Mouse (Mus musculus) liver, embryonic 16.5 days (tissue): ENCODE measurements around the gene Zfp598. TPM values are rescaled to one million over a fixed set of nuclear protein-coding genes. Genes with fewer than 3 reads are reported as not detected.

Experiments used
- ATAC-seq: fragments of 200-750 bp; cut with Nextera tagmentation; 2 replicates; pipeline ENCODE4 v1.8.0; 2017; ENCODE audit warnings: low read depth, mild to moderate bottlenecking, moderate number of reproducible peaks, moderate library complexity
- H3K27ac ChIP-seq: fragments of 300-500 bp; sonication (generic); 2 replicates; pipeline ENCODE4 v1.5.1; 2014; ENCODE audit warnings: mild to moderate bottlenecking, low read length
- H3K27me3 ChIP-seq: fragments of 300-500 bp; sonication (generic); 2 replicates; pipeline ENCODE4 v1.6.1; 2014; ENCODE audit warnings: low read depth, low read length, mixed read lengths; ENCODE audit not compliant: control insufficient read depth, insufficient read depth
- H3K36me3 ChIP-seq: fragments of 300-500 bp; sonication (generic); 2 replicates; pipeline ENCODE4 v1.6.1; 2014; ENCODE audit warnings: mild to moderate bottlenecking; ENCODE audit not compliant: control insufficient read depth, insufficient read depth
- H3K4me1 ChIP-seq: fragments of 300-500 bp; sonication (generic); 2 replicates; pipeline ENCODE4 v1.6.1; 2014; ENCODE audit warnings: low read depth, low read length, mixed read lengths; ENCODE audit not compliant: control insufficient read depth
- H3K4me2 ChIP-seq: fragments of 300-500 bp; sonication (generic); 2 replicates; pipeline ENCODE4 v1.6.1; 2014; ENCODE audit warnings: low read depth, low read length, mixed read lengths
- H3K4me3 ChIP-seq: fragments of 300-500 bp; sonication (generic); 2 replicates; pipeline ENCODE4 v1.5.1; 2014; ENCODE audit warnings: low read depth, mild to moderate bottlenecking, low read length
- H3K9ac ChIP-seq: fragments of 300-500 bp; sonication (generic); 2 replicates; pipeline ENCODE4 v1.6.1; 2014; ENCODE audit warnings: low read depth, low read length
- H3K9me3 ChIP-seq: fragments of 300-500 bp; sonication (generic); replicated peaks from 2 replicates; pipeline ENCODE4 v1.6.1; 2016; ENCODE audit warnings: low read length; ENCODE audit not compliant: control insufficient read depth
- WGBS: fragments of 180-500 bp; shearing (Covaris S2); extraction: QIAGEN DNeasy Blood & Tissue Kit; methylation state at CpG from one replicate; pipeline ENCODE4 v1.1.7; 2014; ENCODE audit not compliant: insufficient replicate concordance; 5-methylcytosine and 5-hydroxymethylcytosine counted together
- polyA plus RNA-seq: library from polyadenylated mRNA; unstranded; fragments of >200 nt; fragmentation: Nextera tagmentation; extraction: Ambion mirVana; gene quantifications from 2 replicates; pipeline ENCODE4 v1.2.1, GENCODE M21; 2015

Gene Zfp598
- polyA plus RNA-seq, 1 experiment from 2014 or later: 8.7 TPM

DNA sequence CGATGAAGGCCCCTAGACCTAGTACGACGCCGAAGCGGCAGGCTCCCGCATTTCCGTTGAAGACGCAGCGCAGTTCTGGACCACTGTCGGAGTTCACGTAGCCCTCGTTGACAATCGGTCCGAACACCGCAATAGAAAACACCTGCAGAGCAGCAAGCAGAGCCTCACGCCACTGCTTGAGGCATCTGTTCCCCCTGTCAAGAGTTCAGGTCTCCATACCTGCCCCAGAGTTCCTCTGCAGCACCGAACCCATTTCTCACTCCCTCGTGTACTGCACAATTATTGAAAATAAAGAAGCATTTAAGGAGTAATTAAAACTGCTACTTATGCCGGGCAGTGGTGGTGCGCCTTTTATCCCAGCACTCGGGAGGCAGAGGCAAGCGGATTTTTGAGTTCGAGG is 18.1 kb downstream of the Zfp598 start:
- Histone ChIP-seq H3K36me3 (no peaks in the 10 kb centered on the region; the same call in 1 of the 2 replicates), H3K4me1 (peaks cover 19% of the 10 kb centered on the region), H3K4me2 (peak overlapping the region; percentile 78), H3K9ac (no peak overlapping the region; the same call in 1 of the 2 replicates), H3K27ac (no peak overlapping the region), H3K4me3 (peak overlapping the region; percentile 59), H3K27me3 (peaks cover 49% of the 10 kb centered on the region), H3K9me3 (no peaks in the 10 kb centered on the region)
- ATAC-seq: no peak
- WGBS: 16% methylated on average over 23 of the region's 23 CpGs

DNA sequence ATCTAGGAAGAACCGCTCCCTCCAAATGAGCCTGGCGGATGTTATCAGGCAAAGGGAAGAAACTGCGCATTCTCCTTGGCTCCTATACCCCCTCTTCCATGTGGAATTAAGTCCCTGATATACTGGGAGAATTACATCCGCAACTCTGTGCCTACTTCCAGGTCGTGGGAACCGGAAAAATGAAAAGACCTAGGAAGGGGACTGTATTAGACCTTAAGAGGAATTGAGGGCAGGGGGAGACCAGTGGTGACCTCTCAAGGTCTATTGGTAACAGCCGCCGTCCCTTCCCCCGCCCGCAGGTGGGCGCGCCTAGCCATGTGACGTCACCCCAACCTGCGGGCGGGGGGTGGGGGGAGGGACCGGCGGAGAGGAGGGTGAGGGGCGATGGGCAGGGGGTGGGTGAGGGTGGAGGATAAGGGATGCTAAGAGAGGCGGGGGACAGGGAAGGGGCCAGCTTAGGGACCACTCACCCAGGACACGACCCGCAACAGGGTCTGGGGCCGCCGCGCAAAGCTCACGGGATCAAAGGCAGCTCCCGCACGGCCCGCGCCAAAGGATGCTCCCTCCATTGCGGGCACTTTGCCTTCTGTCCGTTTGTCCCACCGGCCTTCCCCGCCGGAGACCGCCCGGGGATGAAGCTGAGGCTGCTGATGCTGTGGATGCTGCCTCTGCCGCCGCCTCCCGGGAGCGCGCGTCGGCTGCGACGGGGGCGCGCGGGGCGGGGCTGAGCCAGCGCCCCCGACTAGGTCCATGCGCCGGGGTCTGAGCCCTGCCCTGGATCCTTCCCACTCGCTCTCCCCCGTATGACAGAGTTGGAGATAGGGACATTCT is 20.0 kb downstream of the Zfp598 start, which contains the start of gene Syngr3:
Gene Syngr3 (minus strand): TSS at position 705 of the 831 bp plus-strand sequence.
- H3K4me3 ChIP-seq: peak within 1 kb of the TSS; percentile 26
- no peak within 1 kb of the TSS for H3K27ac ChIP-seq
- peak within 1 kb of the TSS; percentile 44 for H3K4me2 ChIP-seq
- no peaks in the 10 kb centered on the region for H3K9me3 ChIP-seq
- H3K36me3 ChIP-seq: no peaks in the 10 kb centered on the region; the same call in 1 of the 2 replicates
- peaks cover 19% of the 10 kb centered on the region for H3K4me1 ChIP-seq
- WGBS: 3% methylated on average over 55 of the region's 55 CpGs
- peaks cover 49% of the 10 kb centered on the region for H3K27me3 ChIP-seq
- H3K9ac ChIP-seq: no peak within 1 kb of the TSS
- no peak for ATAC-seq

DNA sequence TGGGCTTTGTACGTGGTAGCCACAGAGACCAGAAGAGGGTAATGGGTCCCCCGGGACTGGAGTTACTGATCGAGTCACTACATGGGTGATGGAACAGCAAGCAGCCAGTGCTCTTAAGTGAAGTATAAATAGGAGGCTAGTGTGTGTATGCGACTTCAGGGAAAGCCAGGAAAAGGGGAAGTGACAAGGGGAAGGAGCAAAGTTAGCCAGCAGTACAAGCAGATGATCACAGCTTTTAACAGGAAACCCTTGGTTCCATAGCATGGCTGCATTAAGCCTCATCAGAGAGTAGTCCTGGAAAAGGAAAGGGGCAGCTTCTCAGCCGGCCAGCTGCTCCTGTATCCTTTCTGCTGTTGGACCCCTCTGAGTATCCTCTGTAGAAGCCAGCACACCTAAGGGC is 22.9 kb downstream of the Zfp598 start:
- Histone ChIP-seq H3K4me1 (peaks cover 28% of the 10 kb centered on the region), H3K36me3 (no peaks in the 10 kb centered on the region; the same call in 1 of the 2 replicates), H3K4me2 (no peak overlapping the region), H3K4me3 (no peak overlapping the region), H3K27ac (no peak overlapping the region), H3K9ac (no peak overlapping the region), H3K9me3 (no peaks in the 10 kb centered on the region), H3K27me3 (peaks cover 45% of the 10 kb centered on the region)
- ATAC-seq: no peak
- WGBS: 53% methylated on average over 5 of the region's 5 CpGs

DNA sequence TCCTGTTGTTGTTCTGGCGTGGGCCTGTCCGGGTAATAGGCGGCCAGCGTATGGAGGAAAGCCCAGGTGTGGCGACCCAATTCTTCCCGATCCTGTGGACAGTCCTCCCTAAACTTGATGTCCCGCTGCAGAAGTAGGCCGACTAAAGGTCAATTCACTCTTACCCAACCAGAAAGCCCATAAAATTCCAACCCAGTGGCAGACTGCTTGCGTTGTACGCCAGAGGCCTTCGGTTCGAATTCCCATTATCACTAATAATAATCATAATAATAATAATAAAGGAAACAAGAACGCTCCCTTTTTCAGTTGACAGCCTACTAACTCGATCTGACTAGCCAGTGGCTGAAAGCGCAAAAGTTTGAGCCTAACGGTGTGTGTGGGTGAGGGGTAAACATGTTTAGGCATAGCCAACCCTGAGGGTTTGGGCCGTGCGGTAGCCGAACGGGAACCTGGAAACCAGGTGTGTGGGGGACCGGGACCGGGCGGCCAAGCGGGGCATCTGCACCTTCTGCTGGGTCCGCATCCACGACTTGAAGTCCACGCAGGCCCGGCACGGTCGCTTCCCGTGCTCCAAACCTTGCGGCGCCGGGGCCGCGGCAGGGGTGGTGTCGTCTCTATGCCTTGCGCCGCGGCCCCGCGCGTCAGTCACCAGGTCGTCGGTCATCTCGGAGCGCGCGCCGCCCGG is 26.0 kb downstream of the Zfp598 start:
- Histone ChIP-seq H3K4me1 (peaks cover 19% of the 10 kb centered on the region), H3K27ac (peak overlapping the region; percentile 80), H3K4me2 (peak overlapping the region; percentile 94), H3K27me3 (peaks cover 14% of the 10 kb centered on the region), H3K4me3 (peak overlapping the region; percentile 85), H3K9ac (peak overlapping the region; percentile 86), H3K9me3 (no peaks in the 10 kb centered on the region), H3K36me3 (no peaks in the 10 kb centered on the region; the same call in 1 of the 2 replicates)
- ATAC-seq: peak; percentile 3; the same call in 1 of the 2 replicates
- 8% methylated on average over 51 of the region's 51 CpGs for WGBS

DNA sequence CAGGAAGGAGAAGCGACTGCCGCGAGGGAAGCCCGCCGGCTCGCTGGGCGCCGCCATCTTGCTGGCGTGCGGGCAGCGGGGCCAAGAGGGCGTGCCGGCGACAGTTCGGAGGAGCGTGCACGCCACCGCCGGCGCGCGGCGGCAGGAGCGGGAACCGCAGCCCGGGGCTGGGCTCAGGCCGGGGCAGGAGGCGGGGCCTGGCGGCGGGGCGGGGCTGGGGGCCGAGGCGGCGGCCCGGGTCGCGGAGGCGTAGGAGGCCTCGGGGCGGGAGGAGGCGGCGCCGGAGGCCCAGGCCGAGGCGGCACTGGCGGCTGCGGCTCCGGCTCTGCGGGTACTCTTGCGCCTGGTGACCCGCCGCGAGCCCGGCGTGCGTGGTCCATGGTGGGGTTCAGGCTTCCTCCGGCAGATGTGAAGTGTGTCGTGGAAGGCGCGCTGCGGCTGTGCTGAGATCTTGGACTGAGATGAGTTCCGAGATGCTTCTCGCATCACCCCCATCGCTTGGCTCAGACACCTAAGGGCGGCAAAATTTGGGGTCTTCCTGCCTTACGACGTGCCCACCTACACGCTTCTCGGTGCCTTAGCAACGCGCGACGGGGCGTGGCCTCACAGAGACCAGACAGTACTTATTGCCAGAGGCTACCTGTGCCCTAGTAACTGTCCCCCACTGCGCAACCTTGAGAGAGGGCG is 26.7 kb downstream of the Zfp598 start, which contains the start of the genes Gfer and Noxo1:
Gene Gfer (minus strand): TSS at position 146 of the 687 bp plus-strand sequence.
Gene Noxo1 (plus strand): TSS at position 224 of the 687 bp plus-strand sequence.
- peak within 1 kb of the TSS; percentile 80 for H3K27ac ChIP-seq
- H3K27me3 ChIP-seq: peaks cover 7% of the 10 kb centered on the region
- peak; percentile 97 for ATAC-seq
- H3K4me3 ChIP-seq: peak within 1 kb of the TSS; percentile 85
- H3K9ac ChIP-seq: peak within 1 kb of the TSS; percentile 86
- no peaks in the 10 kb centered on the region for H3K9me3 ChIP-seq
- under 1% methylated on average over 75 of the region's 76 CpGs for WGBS
- H3K4me1 ChIP-seq: peaks cover 19% of the 10 kb centered on the region
- H3K4me2 ChIP-seq: peak within 1 kb of the TSS; percentile 94
- peaks cover 5% of the 10 kb centered on the region; the same call in 1 of the 2 replicates for H3K36me3 ChIP-seq

DNA sequence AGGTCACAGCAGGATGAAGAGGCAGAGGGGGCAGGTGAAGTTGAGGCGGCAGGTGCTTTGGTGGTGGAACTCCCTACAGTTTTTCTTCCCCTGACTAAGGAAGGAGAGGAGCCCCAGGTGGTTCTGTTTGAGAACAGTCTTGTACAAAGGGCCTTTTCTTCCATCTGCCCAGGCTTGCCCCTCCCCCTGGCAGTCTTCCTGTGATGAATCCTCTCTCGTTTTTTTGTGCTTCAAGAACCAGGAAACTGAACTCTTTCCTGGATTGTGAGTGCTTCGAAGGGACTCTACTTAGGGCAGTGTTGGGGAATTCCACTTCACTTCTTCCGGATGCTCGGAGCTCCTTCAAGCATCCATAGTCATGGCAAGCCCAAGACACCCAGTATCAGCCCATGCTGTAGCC is 28.5 kb downstream of the Zfp598 start:
- Histone ChIP-seq H3K4me3 (no peak overlapping the region), H3K36me3 (peaks cover 14% of the 10 kb centered on the region), H3K27me3 (no peaks in the 10 kb centered on the region), H3K4me1 (peaks cover 19% of the 10 kb centered on the region), H3K9me3 (no peaks in the 10 kb centered on the region), H3K9ac (no peak overlapping the region), H3K4me2 (no peak overlapping the region), H3K27ac (no peak overlapping the region)
- ATAC-seq: no peak
- WGBS: 21% methylated on average over 5 of the region's 5 CpGs

DNA sequence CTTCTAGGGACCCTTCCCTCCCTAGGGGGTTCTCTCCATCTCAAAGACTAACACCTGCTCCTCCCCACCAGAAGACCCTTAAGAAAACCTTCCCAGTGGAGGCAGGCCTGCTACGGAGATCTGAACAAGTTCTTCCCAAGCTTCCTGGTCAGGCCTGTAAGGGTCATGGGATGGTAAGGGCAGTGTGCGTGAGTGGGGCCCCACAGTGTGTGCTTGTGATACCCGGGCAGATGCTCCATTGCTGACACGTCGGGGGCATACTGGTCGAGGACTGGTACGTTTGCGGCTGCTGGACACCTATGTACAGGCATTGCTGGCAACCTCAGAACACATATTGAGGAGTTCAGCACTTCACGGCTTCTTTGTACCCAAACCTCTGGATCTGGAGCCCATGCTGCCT is 29.2 kb downstream of the Zfp598 start:
- H3K27me3 ChIP-seq: no peaks in the 10 kb centered on the region
- H3K4me1 ChIP-seq: peaks cover 19% of the 10 kb centered on the region
- H3K4me2 ChIP-seq: no peak overlapping the region
- no peak overlapping the region for H3K9ac ChIP-seq
- H3K27ac ChIP-seq: no peak overlapping the region
- WGBS: 68% methylated on average over 9 of the region's 9 CpGs
- ATAC-seq: no peak
- no peaks in the 10 kb centered on the region for H3K9me3 ChIP-seq
- peaks cover 15% of the 10 kb centered on the region for H3K36me3 ChIP-seq
- H3K4me3 ChIP-seq: no peak overlapping the region

DNA sequence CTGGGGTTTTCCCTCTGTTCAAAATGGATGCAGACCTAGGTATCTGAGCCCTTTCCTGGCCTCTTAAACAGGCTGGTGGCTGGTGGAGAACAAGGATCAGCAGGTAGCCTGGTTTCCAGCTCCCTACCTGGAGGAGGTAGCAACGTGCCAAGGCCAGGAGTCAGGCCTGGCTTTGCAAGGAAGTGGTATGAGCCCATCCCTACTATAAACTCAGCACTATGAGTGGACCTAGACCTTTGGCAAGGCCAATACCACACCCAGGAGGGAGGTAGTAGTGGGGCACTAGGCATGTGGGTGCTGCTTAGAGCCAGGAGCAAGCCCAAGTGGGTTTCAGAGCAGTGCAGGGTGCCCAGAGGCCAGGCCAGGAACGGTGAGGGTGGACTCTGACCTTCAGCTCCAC is 30.0 kb downstream of the Zfp598 start:
- Histone ChIP-seq H3K4me2 (no peak overlapping the region), H3K9ac (no peak overlapping the region), H3K36me3 (peaks cover 22% of the 10 kb centered on the region), H3K27ac (no peak overlapping the region), H3K4me1 (peaks cover 19% of the 10 kb centered on the region), H3K4me3 (no peak overlapping the region), H3K9me3 (no peaks in the 10 kb centered on the region), H3K27me3 (no peaks in the 10 kb centered on the region)
- ATAC-seq: no peak
- 63% methylated on average over 2 of the region's 2 CpGs for WGBS
